1 mouse cellular context compared by ENCODE assay signal in the genomic region with DNA sequence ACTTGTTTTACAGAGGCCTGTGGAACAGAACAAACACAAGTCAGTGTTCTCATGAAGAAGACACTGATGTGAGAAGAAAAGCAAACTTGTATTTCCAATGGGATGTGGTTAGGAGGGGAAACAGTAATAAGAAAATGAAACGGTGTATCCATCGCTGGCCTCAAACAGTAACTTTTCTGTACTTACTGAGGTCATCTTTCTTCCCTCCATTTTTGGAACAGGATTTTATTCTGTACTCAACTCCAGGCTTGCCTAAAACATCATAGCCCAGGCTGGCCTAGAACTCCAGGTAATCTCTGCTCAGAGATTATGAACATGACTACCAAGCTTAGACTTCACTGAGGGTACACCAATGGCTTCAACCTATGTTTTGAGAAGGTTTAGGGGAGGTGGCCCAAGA.
TF ChIP-seq lines count a peak whose summit lies in the region.

No protein-coding gene starts in this region.

TF ChIP-seq in MEL, 35 proteins besides CTCF, POLR2A, EP300 and RAD21:
- TF ChIP-seq CHD1 (IDR thresholded peaks at IDR 0.05; ENCODE audit: low read depth, low read length) (0 out of 2 replicates have a peak, but pooled peaks have one; percentile 20), GATA1 (IDR thresholded peaks at IDR 0.05; ENCODE audit: low read depth, low read length) (no peak), POLR2AphosphoS2 (IDR thresholded peaks at IDR 0.05; ENCODE audit: low read length) (no peak), GABPA (IDR thresholded peaks at IDR 0.05; ENCODE audit: low read depth, low read length) (no peak)
